Mouse (Mus musculus) left cerebral cortex, adult 2 months (tissue): ENCODE data around the gene Ptprt. TPM values are rescaled to one million over a fixed set of nuclear protein-coding genes. Genes with fewer than 3 reads are reported as not detected.

ENCODE experiments used
- DNase-seq, 2 experiments: peaks; one replicate each; pipeline ENCODE4 v3.0.0; 2021 to 2022; ENCODE audit warnings: low spot score in 2 of 2, mixed read lengths in 1 of 2; ENCODE audit errors: extremely low spot score in 1 of 2
- H3K27ac ChIP-seq: fragments of 200-600 bp; 2 replicates; pipeline ENCODE4 v1.8.1; 2022
- H3K4me3 ChIP-seq: fragments of 200-600 bp; 2 replicates; pipeline ENCODE4 v1.8.1; 2022
- CTCF ChIP-seq: fragments of 200-600 bp; IDR thresholded peaks from 2 replicates; pipeline ENCODE4 v1.8.1; 2022; ENCODE audit warnings: antibody characterized with exemption, mild to moderate bottlenecking, moderate library complexity
- intact Hi-C: fragments of 180-260 bp; cut with DNase I; formaldehyde crosslinking; loops from one replicate; pipeline ENCODE4 v1.15.1; 2025
- total RNA-seq, 2 experiments: library from RNA; stranded (reverse); gene quantifications; 2 replicates each; pipeline ENCODE4 v1.2.3; 2021

Ptprt gene
- total RNA-seq, 2 experiments from 2014 or later, result 101 to 103 TPM

DNA sequence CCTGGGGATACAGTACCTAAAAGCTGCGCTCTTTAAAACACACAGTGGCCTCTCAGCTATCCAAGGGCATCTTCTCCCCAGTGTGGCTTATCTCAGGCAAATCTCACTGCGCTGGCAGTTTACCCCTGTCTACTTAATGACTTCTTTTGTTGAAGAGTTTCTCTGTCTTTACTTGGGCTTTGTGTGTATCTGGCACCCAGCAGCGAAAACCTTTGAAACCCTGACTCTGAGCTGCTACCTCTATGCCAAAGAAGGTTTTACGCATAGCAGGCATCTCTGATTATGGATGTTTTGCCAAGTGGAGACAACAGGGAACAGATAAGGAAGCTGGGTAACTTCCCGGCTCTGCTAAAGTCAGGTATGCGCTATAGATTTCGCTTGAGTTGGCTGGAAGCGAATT lies 956.1 kb downstream of the Ptprt start:
- Histone ChIP-seq H3K27ac (no peak overlapping the region), H3K4me3 (no peak overlapping the region)
- TF ChIP-seq CTCF, result no peak
- DNase-seq, result no peak
- intact Hi-C loops, result no loop called here

DNA sequence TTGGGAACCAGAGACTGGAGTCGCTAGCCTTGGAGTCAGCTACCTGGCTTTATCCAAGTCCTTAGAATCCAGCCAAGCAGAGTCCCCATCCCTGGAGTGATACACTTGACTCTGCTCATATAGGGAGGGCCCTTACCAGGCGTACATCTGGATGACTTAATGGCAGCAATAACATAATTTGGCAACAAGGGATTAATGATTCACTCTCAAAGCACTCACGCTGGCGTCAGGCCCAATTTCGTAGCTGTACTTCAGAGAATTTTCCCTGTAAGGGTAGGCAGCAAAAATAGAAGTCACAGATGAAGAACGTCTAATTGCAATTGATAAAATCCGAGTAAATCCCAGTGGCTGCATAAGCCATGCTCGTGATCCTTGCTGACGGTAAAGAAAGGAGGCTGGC lies 956.5 kb downstream of the Ptprt start:
- Histone ChIP-seq H3K27ac (no peak overlapping the region), H3K4me3 (no peak overlapping the region)
- intact Hi-C loops, result no loop called here
- no peak for TF ChIP-seq CTCF
- peak in 1 of 2 experiments; percentile 20 for DNase-seq

DNA sequence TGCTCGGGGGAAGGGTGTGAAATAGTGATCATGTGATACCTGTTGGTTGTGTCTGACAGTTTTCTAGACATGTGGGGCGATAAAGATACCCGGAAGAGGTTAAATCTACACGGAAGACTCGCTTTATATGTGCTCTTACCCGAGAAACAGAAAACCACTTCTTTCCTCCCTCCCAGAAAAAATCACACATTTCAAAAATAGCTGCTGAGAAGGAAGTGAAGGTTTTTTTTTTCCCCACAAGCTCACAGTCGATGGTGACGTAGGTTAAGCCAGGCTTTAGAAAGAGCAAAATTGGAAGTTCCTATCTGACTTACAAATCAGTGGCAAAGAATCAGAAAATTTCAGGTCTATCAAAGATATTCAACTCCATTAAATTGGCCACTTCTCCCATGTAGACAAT lies 965.1 kb downstream of the Ptprt start:
- no peak for DNase-seq
- Histone ChIP-seq H3K4me3 (no peak overlapping the region), H3K27ac (no peak overlapping the region; the same call in 1 of the 2 replicates)
- no peak for TF ChIP-seq CTCF
- intact Hi-C loops, result no loop called here

DNA sequence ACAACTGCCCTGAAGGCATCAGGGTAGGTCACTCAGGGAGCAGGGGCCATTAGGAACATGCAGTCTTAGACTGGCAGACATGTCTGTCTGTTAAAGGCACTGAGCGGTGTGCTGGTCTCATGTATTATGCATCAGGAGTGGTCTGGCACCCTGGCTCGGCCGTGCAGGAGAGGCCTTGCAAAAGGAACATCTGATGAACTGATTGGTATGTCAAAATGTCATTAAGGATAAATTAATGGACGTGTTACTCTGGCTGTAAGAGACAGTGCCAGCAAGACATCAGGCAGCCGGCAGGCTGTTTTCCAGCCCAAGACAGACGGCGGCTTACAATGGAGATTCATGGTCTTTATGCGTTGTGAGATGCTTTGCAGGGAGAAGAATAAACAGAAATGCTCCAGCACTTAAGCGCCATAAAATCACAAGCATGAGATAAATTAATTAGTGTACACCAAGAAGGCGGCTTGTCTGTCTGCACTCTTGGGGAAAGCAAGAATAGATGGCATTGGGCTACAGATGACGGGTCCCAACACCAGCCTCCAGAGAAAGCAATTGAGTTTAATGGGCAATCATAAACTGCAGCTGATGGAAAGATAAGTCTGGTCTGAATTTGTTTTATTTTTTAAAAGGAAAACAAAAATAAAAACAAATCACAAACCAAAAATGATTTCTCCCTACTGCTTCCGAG lies 992.5 kb downstream of the Ptprt start:
- Histone ChIP-seq H3K4me3 (no peak overlapping the region), H3K27ac (no peak overlapping the region)
- intact Hi-C loops, result no loop called here
- DNase-seq, result no peak
- no peak for TF ChIP-seq CTCF

DNA sequence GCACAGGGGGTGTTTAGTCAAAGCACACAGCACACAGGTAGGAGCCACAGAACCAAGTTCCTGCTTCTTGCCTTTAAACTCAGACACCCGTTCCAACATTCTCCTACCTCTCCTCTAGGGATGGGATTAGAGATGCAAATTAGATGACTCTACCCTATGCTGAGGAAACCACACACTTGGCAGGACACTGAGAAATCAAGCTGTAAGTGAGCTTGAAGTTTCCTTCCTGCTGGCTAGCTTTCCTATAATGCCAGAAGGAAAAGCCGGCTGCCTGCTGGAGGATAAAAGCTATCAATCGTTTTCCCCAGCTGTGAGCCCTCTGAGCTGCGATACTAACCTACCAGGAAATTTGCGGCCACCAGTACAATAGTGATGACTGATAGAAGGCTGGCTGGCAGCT lies 999.0 kb downstream of the Ptprt start:
- TF ChIP-seq CTCF, result no peak
- H3K27ac ChIP-seq, result no peak overlapping the region
- intact Hi-C loops, result loop anchor here (5.0 kb wide), 1 partner anchor 995 kb away; no protein-coding TSS in a partner anchor

DNA sequence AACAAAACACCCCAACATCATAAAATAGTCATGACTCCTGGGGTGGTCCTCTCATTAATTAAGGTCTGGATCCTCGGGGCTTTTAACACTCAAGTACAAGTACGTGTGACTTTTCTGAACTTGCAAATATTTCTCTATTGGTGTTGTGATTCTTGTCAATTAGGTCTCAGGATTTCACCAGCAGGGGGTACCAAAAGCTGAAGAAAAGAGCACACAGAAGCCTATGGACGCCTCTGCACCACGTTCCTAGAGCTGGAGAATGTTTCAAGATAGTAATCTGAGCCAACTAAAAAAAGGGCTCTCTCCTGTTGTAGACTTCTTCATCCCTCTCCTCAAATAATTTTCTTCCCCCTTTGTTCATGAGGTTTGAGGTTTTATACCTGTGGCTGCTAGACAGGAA lies 1000.1 kb downstream of the Ptprt start:
- peak; percentile 56 for TF ChIP-seq CTCF
- intact Hi-C loops, result loop anchor here (5.0 kb wide), 1 partner anchor 996 kb away; no protein-coding TSS in a partner anchor
- Histone ChIP-seq H3K27ac (no peak overlapping the region), H3K4me3 (no peak overlapping the region)
- peak; percentile 22 for DNase-seq

More for the DNA sequence above, 999.0 kb downstream of the Ptprt start:
- H3K4me3 ChIP-seq, result no peak overlapping the region
- no peak for DNase-seq

DNA sequence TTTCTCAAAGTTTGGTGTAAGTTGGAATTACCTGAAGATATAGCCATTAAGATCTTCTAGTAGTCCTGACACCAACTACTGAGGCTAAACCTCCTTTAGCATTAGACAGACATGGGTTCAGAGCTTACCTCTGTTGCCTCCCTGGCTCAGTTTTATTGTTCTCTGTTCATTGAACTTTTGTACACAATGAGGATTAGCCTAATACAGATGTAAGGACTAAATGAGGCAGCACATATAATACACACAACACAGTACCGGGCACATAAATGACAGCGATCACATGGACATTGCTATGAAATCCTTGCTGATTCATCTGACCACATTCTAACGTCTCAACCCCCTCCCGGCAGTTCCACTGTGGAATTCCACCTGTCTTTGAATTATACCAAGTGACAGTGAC lies 1003.9 kb downstream of the Ptprt start:
- no peak for DNase-seq
- Histone ChIP-seq H3K4me3 (no peak overlapping the region), H3K27ac (no peak overlapping the region)
- TF ChIP-seq CTCF, result no peak
- intact Hi-C loops, result no loop called here

DNA sequence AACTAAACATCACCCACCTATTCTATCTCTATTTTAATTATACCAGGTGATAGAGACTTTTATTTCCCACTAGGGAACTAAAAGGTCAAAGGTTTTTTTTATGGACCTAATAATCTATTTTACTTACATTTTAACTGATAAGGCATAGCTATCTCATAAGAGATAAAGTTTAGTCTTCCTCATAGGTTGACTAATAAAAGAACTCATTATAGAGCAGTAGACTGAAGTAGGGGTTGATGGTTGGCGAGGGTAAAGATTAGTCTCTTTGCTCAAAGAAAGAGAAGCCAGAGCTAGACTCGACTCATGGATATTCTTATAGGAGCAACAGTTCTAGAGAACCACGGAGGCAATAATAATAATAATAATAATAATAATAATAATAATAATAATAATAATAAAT lies 1004.3 kb downstream of the Ptprt start:
- TF ChIP-seq CTCF, result no peak
- no peak for DNase-seq
- H3K27ac ChIP-seq, result no peak overlapping the region
- intact Hi-C loops, result no loop called here
- no peak overlapping the region for H3K4me3 ChIP-seq

DNA sequence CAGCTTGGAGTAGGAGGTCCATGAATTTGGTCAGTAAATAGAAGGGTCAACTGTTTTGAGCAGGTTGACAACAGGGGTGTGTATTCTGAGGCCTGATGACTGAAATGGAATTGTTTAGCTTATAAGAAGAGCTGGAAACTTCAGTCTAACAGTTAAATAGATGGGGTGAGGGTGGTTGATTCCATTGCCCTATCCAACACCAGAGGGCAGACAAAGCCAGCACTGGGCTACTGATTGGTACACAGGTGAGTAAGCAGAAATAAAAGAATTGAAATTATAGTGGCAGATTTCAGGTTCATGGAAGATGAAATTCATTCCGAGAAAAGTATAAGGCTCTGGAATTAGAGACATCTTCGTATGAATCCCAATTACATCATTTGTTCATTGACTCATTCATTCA lies 1020.1 kb downstream of the Ptprt start:
- DNase-seq, result no peak
- peak; percentile 15 for TF ChIP-seq CTCF
- H3K27ac ChIP-seq, result no peak overlapping the region
- H3K4me3 ChIP-seq, result no peak overlapping the region
- intact Hi-C loops, result no loop called here

DNA sequence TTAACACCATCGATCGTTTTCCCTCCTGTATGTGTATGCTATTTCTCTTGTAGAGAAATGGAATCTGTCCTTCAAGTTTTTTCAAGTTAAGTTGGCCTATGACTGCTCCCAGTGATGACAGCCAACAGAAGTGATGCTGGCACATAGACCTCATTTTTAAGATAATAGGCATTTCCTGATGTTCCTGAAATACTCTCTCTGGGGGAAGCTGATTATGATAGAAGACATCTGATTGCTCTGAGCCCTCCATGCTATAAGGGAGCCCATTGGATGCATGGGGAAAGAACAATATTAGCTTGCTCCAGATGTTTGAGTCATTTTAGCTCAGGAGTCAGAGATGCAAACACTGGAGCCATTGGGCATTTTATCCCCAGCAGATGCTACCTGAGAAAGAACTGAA lies 1026.9 kb downstream of the Ptprt start:
- DNase-seq, result no peak
- no peak overlapping the region for H3K27ac ChIP-seq
- H3K4me3 ChIP-seq, result no peak overlapping the region
- intact Hi-C loops, result no loop called here
- no peak for TF ChIP-seq CTCF

DNA sequence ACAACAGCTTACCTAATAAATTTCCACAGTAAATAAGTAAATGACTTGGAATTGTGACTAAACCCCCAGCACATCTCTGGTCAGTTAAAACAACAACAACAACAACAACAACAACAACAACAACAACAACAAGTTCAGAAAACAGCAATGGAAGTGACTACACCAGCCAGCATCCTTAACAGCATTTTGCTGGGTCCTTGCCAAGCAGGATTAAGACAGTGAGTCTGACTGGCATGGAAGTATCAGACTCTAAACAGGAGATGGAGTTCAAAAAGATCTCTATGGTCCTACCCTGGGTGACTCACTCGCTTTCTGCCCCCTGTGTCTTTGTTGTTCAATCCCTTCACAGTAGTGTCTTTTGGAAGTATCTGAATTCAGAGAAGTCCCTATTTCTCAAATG lies 1035.1 kb downstream of the Ptprt start:
- DNase-seq, result no peak
- no peak for TF ChIP-seq CTCF
- Histone ChIP-seq H3K27ac (no peak overlapping the region), H3K4me3 (no peak overlapping the region)
- intact Hi-C loops, result no loop called here

DNA sequence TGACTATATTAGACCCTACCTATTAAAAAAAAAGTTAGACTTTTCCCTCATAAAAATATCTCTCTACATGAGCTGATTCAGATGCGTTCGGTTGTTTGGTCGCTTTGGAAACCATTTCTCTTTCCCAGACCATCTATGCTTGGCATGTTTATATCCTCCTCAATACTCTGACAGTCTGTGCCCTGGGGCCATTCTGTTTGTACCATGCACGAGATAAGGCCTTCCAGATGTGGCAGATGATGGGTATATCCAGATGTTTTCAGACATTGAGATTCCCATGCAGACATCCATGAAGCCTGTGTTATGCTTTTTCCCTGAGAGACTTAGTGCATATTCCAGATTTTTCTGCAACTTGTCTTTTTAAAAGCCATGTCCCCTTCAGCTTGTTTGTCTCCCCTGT lies 1052.5 kb downstream of the Ptprt start:
- no peak for DNase-seq
- no peak overlapping the region for H3K4me3 ChIP-seq
- intact Hi-C loops, result no loop called here
- no peak for TF ChIP-seq CTCF
- H3K27ac ChIP-seq, result no peak overlapping the region

DNA sequence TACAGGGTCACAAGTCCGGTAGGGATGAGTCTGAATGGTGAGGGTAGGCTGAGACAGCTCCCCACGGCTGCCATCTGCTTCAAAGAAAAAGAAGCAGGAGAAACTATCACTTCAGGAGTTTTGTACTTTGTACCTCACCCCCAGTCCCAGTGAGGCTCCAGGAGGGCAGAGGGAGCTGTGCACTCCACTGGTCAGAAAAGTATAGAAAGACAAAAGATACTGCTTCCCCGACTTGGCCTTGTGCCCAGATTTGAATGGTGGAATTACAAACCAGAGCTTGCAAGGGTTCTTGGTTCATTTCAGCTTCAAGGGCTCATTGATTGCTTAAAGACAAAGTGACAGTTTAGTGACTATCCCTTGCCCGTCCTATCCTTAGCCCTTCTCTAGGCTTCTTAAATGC lies 1053.6 kb downstream of the Ptprt start:
- no peak overlapping the region for H3K27ac ChIP-seq
- no peak for TF ChIP-seq CTCF
- intact Hi-C loops, result no loop called here
- DNase-seq, result no peak
- no peak overlapping the region for H3K4me3 ChIP-seq
